Mouse (Mus musculus) midbrain, embryonic 12.5 days (tissue): ENCODE results near the gene 2900011O08Rik. TPM values are rescaled to one million over a fixed set of nuclear protein-coding genes. Genes with fewer than 3 reads are reported as not detected.
"Not testable (repeated sequence)": the region's sequence is repeated elsewhere in the genome, so short reads cannot be mapped to it uniquely, and the experiment has no call there.

Experiments
- ATAC-seq: fragments of 200-750 bp; cut with Nextera tagmentation; 2 replicates; pipeline ENCODE4 v1.8.0; 2017; ENCODE audit warnings: low read depth, moderate TSS enrichment, moderate library complexity; ENCODE audit not compliant: low FRiP score
- H3K27ac ChIP-seq: fragments of 300-500 bp; sonication (generic); replicated peaks from 2 replicates; pipeline ENCODE4 v1.5.1; 2016; ENCODE audit warnings: mild to moderate bottlenecking
- H3K27me3 ChIP-seq: fragments of 300-500 bp; sonication (generic); 2 replicates; pipeline ENCODE4 v1.6.1; 2016; ENCODE audit warnings: mild to moderate bottlenecking
- H3K36me3 ChIP-seq: fragments of 300-500 bp; sonication (generic); 2 replicates; pipeline ENCODE4 v1.6.1; 2016
- H3K4me1 ChIP-seq: fragments of 300-500 bp; sonication (generic); 2 replicates; pipeline ENCODE4 v1.6.1; 2016
- H3K4me2 ChIP-seq: fragments of 300-500 bp; sonication (generic); replicated peaks from 2 replicates; pipeline ENCODE4 v1.6.1; 2016; ENCODE audit warnings: mild to moderate bottlenecking, moderate library complexity
- H3K4me3 ChIP-seq: fragments of 300-500 bp; sonication (generic); 2 replicates; pipeline ENCODE4 v1.5.1; 2016; ENCODE audit warnings: mild to moderate bottlenecking
- H3K9ac ChIP-seq: fragments of 300-500 bp; sonication (generic); replicated peaks from 2 replicates; pipeline ENCODE4 v1.6.1; 2016; ENCODE audit warnings: mild to moderate bottlenecking, moderate library complexity
- H3K9me3 ChIP-seq: fragments of 300-500 bp; sonication (generic); 2 replicates; pipeline ENCODE4 v1.6.1; 2016; ENCODE audit warnings: mild to moderate bottlenecking
- WGBS: fragments of 180-500 bp; shearing (Covaris S2); methylation state at CpG from one replicate; pipeline ENCODE4 v1.1.7; 2016; 5-methylcytosine and 5-hydroxymethylcytosine counted together
- polyA plus RNA-seq: library from polyadenylated mRNA; unstranded; fragments of >200 nt; fragmentation: Nextera tagmentation; extraction: Ambion mirVana; gene quantifications from 2 replicates; pipeline ENCODE4 v1.2.1, GENCODE M21; 2016

Gene 2900011O08Rik
- polyA plus RNA-seq, 1 experiment from 2014 or later, result 40.8 TPM

GRCm38 (mm10) chr16:14046224-14046756 lies 59.9 kb downstream of the 2900011O08Rik start:
- Histone ChIP-seq H3K4me1 (no peaks in the 10 kb centered on the region), H3K9ac (no peak overlapping the region), H3K4me3 (no peak overlapping the region), H3K4me2 (no peak overlapping the region), H3K27me3 (no peaks in the 10 kb centered on the region), H3K27ac (no peak overlapping the region), H3K36me3 (no peaks in the 10 kb centered on the region), H3K9me3 (no peaks in the 10 kb centered on the region)
- no peak for ATAC-seq
- WGBS, result 80% methylated on average over 4 of the region's 4 CpGs

DNA sequence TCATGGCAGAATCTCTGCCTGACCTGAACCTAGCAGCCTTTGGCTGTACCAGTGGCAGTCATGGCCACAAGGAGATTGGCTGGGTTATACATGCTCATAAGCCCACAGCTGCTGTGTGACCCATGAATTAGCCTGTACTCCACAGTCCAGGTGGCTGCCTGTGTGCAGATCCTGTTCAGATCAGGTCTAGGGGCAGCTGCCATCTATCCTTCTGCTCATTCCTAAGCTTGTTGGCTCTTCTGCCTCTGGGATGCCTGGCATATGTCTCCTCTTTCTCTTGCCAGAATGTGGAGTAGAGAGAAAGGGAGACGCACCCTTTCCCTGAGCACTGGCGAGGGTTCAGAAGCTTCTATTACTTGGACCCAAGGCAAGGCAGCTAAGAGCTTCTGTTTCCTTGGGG lies 65.8 kb downstream of the 2900011O08Rik start:
- H3K27me3 ChIP-seq, result no peaks in the 10 kb centered on the region
- H3K4me2 ChIP-seq, result no peak overlapping the region
- 97% methylated on average over 2 of the region's 2 CpGs for WGBS
- no peak overlapping the region for H3K9ac ChIP-seq
- no peaks in the 10 kb centered on the region for H3K36me3 ChIP-seq
- no peaks in the 10 kb centered on the region for H3K9me3 ChIP-seq
- no peak overlapping the region for H3K27ac ChIP-seq
- peaks cover 5% of the 10 kb centered on the region; the same call in 1 of the 2 replicates for H3K4me1 ChIP-seq
- H3K4me3 ChIP-seq, result no peak overlapping the region
- ATAC-seq, result no peak

- H3K36me3 ChIP-seq, result no peaks in the 10 kb centered on the region
- 86% methylated on average over 5 of the region's 5 CpGs for WGBS
- no peak overlapping the region for H3K4me2 ChIP-seq
- no peak overlapping the region for H3K27ac ChIP-seq
- no peak for ATAC-seq
- no peaks in the 10 kb centered on the region for H3K9me3 ChIP-seq
- H3K4me1 ChIP-seq, result peaks cover 13% of the 10 kb centered on the region
- no peak overlapping the region for H3K9ac ChIP-seq
- H3K27me3 ChIP-seq, result no peaks in the 10 kb centered on the region
- no peak overlapping the region for H3K4me3 ChIP-seq
Observed at GRCm38 (mm10) chr16:14053116-14053515, 66.7 kb downstream of the 2900011O08Rik start.

- Histone ChIP-seq H3K9ac (no peak overlapping the region), H3K9me3 (no peaks in the 10 kb centered on the region), H3K27ac (0 out of 2 replicates have a peak overlapping the region, but pooled peaks have one; percentile 6), H3K4me1 (peaks cover 20% of the 10 kb centered on the region), H3K27me3 (no peaks in the 10 kb centered on the region), H3K4me2 (no peak overlapping the region), H3K36me3 (no peaks in the 10 kb centered on the region), H3K4me3 (no peak overlapping the region)
- ATAC-seq, result no peak; the same call in 1 of the 2 replicates
- whole genome bisulfite sequencing, result 20% methylated on average over 1 of the region's 1 CpGs
Observed at GRCm38 (mm10) chr16:14055271-14055670, 68.9 kb downstream of the 2900011O08Rik start.

DNA sequence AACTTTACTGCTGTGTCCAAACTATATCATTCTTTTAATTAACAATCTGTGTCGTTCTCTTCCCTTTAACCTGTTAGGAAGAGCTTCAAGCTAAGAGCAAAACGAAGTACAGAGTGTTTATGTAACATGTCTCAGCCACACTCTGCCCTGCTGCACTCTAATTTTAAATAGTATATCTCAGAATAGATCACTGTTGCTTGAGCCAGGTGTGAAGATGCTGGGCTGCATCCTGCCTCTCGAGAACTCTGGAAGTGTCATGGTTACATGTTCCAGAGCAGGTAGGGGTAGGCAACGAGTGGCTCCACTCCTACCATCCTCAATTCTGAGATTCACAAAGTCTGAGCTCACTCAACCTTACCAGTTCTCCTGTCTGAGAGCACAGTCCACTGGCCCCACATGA lies 70.3 kb downstream of the 2900011O08Rik start:
- H3K27ac ChIP-seq, result no peak overlapping the region
- 77% methylated on average over 4 of the region's 4 CpGs for WGBS
- H3K9ac ChIP-seq, result no peak overlapping the region
- peaks cover 20% of the 10 kb centered on the region for H3K4me1 ChIP-seq
- ATAC-seq, result no peak
- no peak overlapping the region for H3K4me3 ChIP-seq
- H3K36me3 ChIP-seq, result no peaks in the 10 kb centered on the region
- no peaks in the 10 kb centered on the region for H3K27me3 ChIP-seq
- H3K4me2 ChIP-seq, result no peak overlapping the region
- no peaks in the 10 kb centered on the region for H3K9me3 ChIP-seq

DNA sequence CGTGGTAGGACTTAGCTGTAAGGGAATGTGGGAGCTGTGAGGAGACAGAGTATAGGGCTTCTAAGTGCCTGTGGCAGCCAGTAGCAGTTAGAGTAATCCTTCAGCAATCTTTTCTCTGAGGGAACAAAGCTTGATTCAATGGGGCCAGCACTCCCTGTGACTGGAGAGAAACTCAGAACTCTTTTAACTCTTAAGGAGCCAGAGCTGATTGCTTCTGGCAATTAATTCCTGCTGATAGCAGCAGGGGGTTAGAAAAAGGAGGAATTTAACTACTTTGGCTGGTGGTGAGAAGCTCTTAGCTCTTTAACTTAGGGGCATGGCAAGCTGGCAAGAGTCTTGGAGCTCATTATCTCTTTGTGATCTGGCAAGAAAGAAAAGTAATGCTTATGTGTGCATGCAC lies 72.1 kb downstream of the 2900011O08Rik start:
- Histone ChIP-seq H3K36me3 (no peaks in the 10 kb centered on the region), H3K4me1 (peaks cover 20% of the 10 kb centered on the region), H3K4me3 (no peak overlapping the region), H3K27me3 (no peaks in the 10 kb centered on the region), H3K4me2 (no peak overlapping the region), H3K9ac (no peak overlapping the region), H3K9me3 (no peaks in the 10 kb centered on the region), H3K27ac (no peak overlapping the region; the same call in 1 of the 2 replicates)
- WGBS, result 3% methylated on average over 1 of the region's 1 CpGs
- ATAC-seq, result peak; percentile 77

DNA sequence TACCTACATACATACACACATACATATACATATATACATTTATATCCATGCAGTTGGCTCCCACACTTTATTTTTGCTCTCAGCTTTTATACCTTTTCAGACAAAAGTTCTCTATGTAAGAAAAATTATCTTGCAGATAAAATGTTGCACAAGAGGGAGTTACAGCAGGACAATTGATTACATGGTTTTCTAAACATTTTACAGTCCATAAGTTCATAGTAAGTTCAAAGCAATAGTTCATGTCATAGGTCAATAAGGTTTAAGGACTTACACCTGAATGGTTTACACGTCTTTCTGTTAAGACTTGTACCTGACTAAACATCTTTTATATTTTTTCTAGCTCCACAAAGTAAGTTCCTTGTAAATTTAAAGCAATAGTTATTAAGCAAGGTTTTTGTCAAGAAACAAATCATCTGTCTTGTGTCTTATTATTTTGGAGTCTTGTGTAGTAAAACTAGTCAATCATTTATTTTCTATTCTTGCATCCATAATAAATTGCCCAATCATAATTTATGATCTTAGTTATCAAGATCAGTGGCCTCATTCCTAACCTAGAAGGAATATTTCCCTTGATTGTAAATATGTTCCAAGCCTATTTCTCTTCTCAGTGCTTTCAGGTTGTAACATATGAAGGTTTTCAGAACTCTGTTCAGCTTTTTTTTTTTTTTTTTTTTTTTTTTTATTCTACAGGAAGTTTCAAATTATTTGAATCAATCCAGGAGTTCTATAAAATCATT lies 72.9 kb downstream of the 2900011O08Rik start:
- Histone ChIP-seq H3K27ac (no peak overlapping the region), H3K36me3 (no peaks in the 10 kb centered on the region), H3K4me1 (peaks cover 20% of the 10 kb centered on the region), H3K9me3 (no peaks in the 10 kb centered on the region), H3K27me3 (no peaks in the 10 kb centered on the region), H3K9ac (no peak overlapping the region), H3K4me3 (no peak overlapping the region), H3K4me2 (no peak overlapping the region)
- 67% methylated on average over 1 of the region's 1 CpGs for WGBS
- ATAC-seq, result no peak

DNA sequence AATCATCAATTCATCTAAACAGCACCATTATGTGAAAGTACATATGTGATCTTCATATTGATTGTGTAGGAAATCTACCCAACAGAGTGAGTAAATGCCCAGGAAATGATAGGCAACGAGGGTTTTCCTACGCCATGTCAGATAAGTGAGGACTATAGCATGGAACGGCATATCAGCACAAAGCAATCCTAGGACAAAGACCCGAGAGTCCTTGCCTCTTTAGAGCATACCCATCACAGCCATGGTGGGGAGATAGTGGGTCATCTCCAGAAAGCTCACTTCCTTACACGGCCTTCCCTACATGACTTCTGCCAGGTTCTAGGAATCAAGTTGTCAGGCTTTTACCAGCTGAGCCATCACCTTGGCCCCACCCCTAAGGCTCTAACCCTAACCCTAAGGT lies 73.5 kb downstream of the 2900011O08Rik start:
- H3K9me3 ChIP-seq, result no peaks in the 10 kb centered on the region
- no peak overlapping the region for H3K4me2 ChIP-seq
- H3K9ac ChIP-seq, result no peak overlapping the region
- peaks cover 20% of the 10 kb centered on the region for H3K4me1 ChIP-seq
- H3K4me3 ChIP-seq, result no peak overlapping the region
- no peaks in the 10 kb centered on the region for H3K27me3 ChIP-seq
- WGBS, result 84% methylated on average over 5 of the region's 5 CpGs
- H3K27ac ChIP-seq, result no peak overlapping the region
- no peaks in the 10 kb centered on the region for H3K36me3 ChIP-seq
- ATAC-seq, result no peak

DNA sequence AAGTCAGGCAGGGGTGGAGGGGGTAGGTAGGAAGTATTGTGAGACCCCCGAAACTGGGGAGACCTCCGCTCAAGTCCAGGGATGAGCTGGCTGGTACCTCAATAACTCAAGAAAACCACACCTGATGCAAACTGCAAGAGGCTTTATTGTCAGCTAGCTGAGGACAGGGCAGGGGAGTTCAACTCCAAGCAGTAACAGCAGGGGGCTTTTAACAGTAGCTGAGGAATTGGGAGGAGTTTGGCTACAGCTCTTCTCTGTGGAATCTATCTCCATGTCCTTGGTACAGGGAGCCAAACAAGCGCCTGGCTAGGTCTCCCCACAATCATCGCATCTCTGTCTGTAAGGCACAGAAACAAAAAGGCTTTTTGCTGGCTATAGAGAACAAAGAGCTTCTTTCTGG lies 80.2 kb downstream of the 2900011O08Rik start:
- not testable (repeated sequence) for H3K4me1 ChIP-seq, H3K4me2 ChIP-seq, H3K27ac ChIP-seq, H3K36me3 ChIP-seq, H3K27me3 ChIP-seq, ATAC-seq, H3K4me3 ChIP-seq, H3K9me3 ChIP-seq, H3K9ac ChIP-seq
- WGBS, result 88% methylated on average over 4 of the region's 4 CpGs

DNA sequence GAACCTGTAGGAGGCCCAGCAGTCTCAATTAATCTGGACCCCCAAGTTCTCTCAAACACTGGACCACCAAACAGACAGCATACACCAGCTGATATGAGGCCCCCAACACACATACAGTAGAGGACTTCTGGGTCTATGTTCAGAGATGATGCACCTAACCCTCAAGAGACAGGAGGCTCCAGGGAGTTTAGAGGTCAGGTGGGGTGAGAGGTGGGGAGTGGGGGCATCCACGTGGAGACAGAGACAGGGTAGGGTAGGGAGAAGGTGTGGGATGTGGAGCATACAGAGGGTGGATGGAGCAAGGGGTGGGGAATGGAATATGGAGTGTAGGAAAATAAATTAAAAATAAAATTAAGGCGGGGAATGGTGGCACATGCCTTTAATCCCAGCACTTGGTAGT lies 82.3 kb downstream of the 2900011O08Rik start:
- H3K36me3 ChIP-seq, H3K27ac ChIP-seq, H3K4me2 ChIP-seq, H3K9ac ChIP-seq, H3K9me3 ChIP-seq, H3K4me3 ChIP-seq, H3K4me1 ChIP-seq, ATAC-seq, H3K27me3 ChIP-seq: not testable (repeated sequence)
- 76% methylated on average over 2 of the region's 2 CpGs for WGBS

DNA sequence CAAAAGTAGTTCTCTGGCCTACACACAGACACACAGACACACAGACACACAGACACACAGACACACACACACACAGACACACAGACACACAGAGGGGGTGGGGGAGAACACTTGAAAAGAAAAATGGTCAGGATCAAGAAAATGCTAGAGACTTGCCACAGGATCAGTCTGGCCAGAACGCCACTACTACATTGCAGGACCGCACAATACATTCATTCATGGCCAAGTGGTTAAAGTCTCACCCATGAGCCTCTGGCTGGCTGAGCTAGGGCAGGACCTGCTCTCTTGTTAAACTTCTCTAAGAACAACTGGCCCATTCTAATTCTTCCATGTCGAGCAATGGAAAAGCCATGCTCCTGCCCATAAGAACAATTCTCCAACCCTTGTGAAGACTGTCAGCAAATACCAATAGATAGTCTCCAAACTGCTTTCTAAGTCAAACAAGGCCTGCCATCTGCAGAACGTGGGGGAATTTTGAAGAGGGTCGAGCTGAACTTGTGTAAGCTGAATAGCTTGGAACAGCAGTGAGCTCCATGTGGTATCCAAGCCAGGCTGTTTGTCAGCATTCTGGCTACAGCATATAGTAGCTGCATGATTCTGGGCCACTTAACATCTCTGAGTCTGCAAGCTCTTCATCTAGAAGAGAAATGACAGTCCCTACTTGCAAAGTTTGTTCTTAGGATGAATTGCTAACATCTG lies 84.2 kb downstream of the 2900011O08Rik start:
- ATAC-seq, result no peak
- Histone ChIP-seq H3K4me1 (peaks cover 7% of the 10 kb centered on the region; the same call in 1 of the 2 replicates), H3K27me3 (no peaks in the 10 kb centered on the region), H3K9ac (no peak overlapping the region), H3K27ac (no peak overlapping the region), H3K4me2 (no peak overlapping the region), H3K4me3 (no peak overlapping the region), H3K9me3 (no peaks in the 10 kb centered on the region), H3K36me3 (no peaks in the 10 kb centered on the region)
- 76% methylated on average over 5 of the region's 5 CpGs for WGBS

GRCm38 (mm10) chr16:14082925-14083324 lies 96.5 kb downstream of the 2900011O08Rik start:
- H3K4me2 ChIP-seq, result no peak overlapping the region
- no peak overlapping the region for H3K4me3 ChIP-seq
- no peaks in the 10 kb centered on the region for H3K36me3 ChIP-seq
- H3K9ac ChIP-seq, result no peak overlapping the region
- 89% methylated on average over 2 of the region's 2 CpGs for WGBS
- no peaks in the 10 kb centered on the region for H3K4me1 ChIP-seq
- no peak overlapping the region for H3K27ac ChIP-seq
- no peak for ATAC-seq
- H3K27me3 ChIP-seq, result no peaks in the 10 kb centered on the region
- no peaks in the 10 kb centered on the region for H3K9me3 ChIP-seq
